Mouse (Mus musculus): ENCODE data around the gene Nmbr.

The Nmbr gene

DNA sequence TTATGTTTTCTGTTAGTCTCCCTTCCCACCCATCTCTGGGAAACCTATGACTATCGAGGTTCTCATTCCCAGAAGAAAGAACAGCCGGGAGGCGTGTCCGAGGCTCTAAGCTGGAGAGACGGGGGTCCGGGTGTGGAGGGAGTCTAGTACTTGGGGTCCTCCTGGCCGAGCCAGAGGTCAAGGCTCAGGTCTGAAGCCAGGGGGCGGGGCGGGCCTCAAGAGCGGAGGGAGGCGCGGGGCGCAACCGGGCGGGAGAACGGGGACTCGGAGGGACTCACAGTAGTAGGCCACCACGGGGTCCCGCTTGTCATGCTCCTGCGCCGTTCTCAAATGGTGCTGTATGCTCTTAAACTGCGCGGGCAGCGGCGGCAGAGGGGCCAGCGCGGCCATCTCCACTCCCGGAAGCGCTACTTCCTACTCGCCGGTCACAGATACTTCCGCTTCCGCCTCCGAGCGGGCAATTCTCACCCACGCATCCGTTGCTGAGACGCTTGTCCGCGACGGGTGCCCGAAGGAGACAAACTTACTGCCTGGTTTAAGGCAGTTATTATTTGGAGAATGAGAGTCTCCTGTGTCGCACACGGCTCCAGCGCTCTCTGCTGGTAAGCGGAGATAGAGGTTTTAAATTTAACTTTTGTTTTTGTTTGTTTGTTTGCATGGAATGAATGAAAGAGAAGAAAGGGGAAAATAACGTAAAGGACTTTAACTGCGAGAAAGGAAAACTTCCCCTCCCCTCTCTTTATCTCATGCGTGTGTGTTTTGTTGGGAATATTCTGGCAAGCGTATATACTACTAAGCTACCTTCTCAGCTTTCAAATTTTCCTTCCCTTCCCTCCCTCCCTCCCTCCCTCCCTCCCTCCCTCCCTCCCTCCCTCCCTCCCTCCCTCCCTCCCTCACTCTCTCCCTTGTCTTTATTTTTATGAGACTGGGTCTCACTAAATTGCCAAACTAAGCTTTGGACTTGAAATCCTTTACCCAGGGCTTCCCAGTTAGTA lies at the start of gene Nmbr, which contains the start of gene Vta1:
Nmbr (plus strand) TSS at position 520 of the 995 bp plus-strand sequence.
Vta1 (minus strand) TSS at position 489 of the 995 bp plus-strand sequence.
- peak; percentile 98 for DNase-seq

DNA sequence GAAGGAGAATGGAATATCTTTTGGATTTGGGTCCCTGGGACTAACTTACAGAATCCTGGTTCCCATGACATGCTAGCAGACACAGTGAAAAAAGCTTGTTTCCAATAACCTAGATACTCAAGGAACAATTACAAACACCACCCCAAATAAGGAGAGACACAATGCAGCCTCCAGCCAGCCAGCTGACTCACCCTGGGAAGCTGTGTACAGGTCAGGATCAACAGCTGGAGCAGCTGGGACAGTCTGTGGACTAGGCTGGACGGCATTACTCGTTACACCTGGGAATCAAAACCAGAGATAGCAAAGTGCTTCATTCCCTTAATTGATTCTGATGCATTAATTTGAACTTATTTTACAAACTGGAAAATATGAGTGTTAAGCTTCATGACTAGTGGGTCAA lies 44.5 kb upstream of the Nmbr start:
- no peak for DNase-seq

- no peak for DNase-seq
Measured at GRCm38 (mm10) chr10:14666147-14666546, 39.2 kb upstream of the Nmbr start.

GRCm38 (mm10) chr10:14685663-14686062 lies 19.7 kb upstream of the Nmbr start:
- DNase-seq = no peak

GRCm38 (mm10) chr10:14688785-14689442 lies 16.5 kb upstream of the Nmbr start:
- DNase-seq = no peak

DNA sequence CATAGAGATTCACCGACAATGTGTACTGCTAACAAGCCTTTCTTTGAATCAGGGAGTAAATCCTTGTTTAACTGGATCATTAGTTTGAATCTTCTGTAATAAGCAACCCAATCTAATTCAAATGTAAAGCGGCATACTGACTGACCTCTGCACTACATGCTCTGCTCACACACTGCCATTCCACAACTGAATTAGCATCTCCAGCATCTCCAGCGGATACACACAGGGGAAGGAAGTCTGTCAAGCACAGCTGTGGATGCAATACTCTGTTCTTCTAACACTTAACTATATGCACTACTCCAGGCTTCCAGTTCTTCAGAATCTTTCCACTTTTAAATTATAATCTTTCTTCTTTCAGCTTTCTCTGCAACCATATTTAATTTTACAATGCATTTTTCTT lies 15.0 kb upstream of the Nmbr start:
- DNase-seq = no peak

DNA sequence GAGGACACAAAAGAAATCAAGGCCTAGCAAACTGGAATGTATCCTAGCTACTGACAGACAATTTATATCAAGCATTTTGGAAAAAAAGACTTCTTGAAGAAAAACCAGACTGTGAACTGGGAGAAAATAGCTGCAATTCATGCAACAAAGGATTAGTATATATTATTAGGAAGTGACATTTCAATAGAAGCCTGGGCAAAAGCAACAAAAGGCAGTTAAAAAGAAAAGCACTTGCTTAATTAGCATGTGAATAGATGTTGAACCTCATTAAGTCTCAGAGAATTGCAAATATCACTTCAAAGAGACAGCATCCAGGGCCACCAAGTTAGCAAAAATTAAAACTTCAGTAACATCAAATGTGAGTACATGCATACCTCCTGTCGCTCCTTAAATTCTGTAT lies 2.2 kb upstream of the Nmbr start:
- DNase-seq = no peak

- no peak for DNase-seq
Measured at GRCm38 (mm10) chr10:14703830-14704420, 1.5 kb upstream of the Nmbr start.

- no peak for DNase-seq
Measured at GRCm38 (mm10) chr10:14718114-14718513, 12.7 kb downstream of the Nmbr start, which contains the start of gene Gje1. TSS of gene Gje1 (minus strand) at chr10:14718214.

GRCm38 (mm10) chr10:14725671-14726070 lies 20.3 kb downstream of the Nmbr start:
- DNase-seq = no peak

- no peak for DNase-seq
Measured at GRCm38 (mm10) chr10:14734285-14734684, 28.9 kb downstream of the Nmbr start.

GRCm38 (mm10) chr10:14759665-14760558 lies 54.5 kb downstream of the Nmbr start:
- no peak for DNase-seq

DNA sequence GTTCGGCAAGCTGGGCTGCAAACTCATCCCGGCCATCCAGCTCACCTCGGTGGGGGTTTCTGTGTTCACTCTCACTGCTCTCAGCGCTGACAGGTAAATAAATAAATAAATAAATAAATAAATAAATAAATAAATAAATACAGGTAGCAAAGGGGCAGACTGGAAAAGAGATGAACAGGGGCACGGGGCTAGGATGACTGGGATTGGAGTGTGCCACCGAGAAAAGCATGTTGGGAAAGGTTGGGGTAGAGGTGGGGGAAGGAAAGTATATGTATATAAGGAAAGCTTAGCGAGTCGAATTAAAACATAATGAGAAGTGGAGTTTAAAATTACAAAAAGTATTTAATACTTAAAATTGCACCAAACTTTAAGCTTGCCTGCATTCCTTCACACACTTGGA lies 55.2 kb downstream of the Nmbr start:
- no peak for DNase-seq

- DNase-seq = no peak
Measured at GRCm38 (mm10) chr10:14770227-14770910, 65.0 kb downstream of the Nmbr start.

GRCm38 (mm10) chr10:14774499-14774898 lies 69.1 kb downstream of the Nmbr start:
- DNase-seq = no peak

DNA sequence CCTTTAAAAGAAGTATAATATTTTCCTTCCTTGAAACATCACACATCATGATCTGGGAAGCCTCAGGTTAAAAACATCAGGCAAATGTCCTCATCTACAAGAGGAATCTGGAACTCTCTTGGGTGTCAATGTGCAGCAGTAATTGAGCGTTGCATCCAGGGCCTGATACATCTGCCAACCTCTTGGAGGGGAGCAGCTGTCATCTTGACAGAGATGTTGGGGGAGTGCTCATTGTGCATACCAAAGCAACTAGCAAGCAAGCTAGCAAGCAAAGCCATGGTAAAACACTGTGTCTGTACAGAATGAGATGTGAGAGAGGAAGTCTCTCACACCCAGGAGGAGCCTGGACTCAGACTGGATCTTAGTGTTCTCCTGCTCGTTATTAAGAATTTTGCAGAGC lies 84.6 kb downstream of the Nmbr start:
- DNase-seq = no peak

GRCm38 (mm10) chr10:14816970-14817369 lies 111.6 kb downstream of the Nmbr start:
- no peak for DNase-seq
